Mouse (Mus musculus) neural tube, embryonic 14.5 days (tissue): ENCODE data around the gene Tgfbr3. TPM values are rescaled to one million over a fixed set of nuclear protein-coding genes. Genes with fewer than 3 reads are reported as not detected.
"Not testable (repeated sequence)": the region's sequence is repeated elsewhere in the genome, so short reads cannot be mapped to it uniquely, and the experiment has no call there.

Source experiments
- ATAC-seq: fragments of 200-750 bp; cut with Nextera tagmentation; 2 replicates; pipeline ENCODE4 v1.8.0; 2017; ENCODE audit warnings: low read depth, mild to moderate bottlenecking, moderate TSS enrichment, moderate library complexity
- H3K27ac ChIP-seq: fragments of 300-500 bp; sonication (generic); 2 replicates; pipeline ENCODE4 v1.5.1; 2014; ENCODE audit warnings: low read depth, mild to moderate bottlenecking, control low read depth, low read length, moderate library complexity, mixed read lengths
- H3K27me3 ChIP-seq: fragments of 300-500 bp; sonication (generic); 2 replicates; pipeline ENCODE4 v1.6.1; 2014; ENCODE audit warnings: low read length; ENCODE audit not compliant: control insufficient read depth, insufficient read depth
- H3K36me3 ChIP-seq: fragments of 300-500 bp; sonication (generic); 2 replicates; pipeline ENCODE4 v1.6.1; 2014; ENCODE audit warnings: low read length, mixed read lengths; ENCODE audit not compliant: control insufficient read depth, insufficient read depth
- H3K4me1 ChIP-seq: fragments of 300-500 bp; sonication (generic); 2 replicates; pipeline ENCODE4 v1.6.1; 2014; ENCODE audit warnings: low read length; ENCODE audit not compliant: control insufficient read depth, insufficient read depth
- H3K4me2 ChIP-seq: fragments of 300-500 bp; sonication (generic); 2 replicates; pipeline ENCODE4 v1.6.1; 2014; ENCODE audit warnings: mild to moderate bottlenecking, low read depth, low read length, control low read depth
- H3K4me3 ChIP-seq: fragments of 300-500 bp; sonication (generic); 2 replicates; pipeline ENCODE4 v1.5.1; 2014; ENCODE audit warnings: low read depth, low read length, control low read depth, mixed read lengths
- H3K9ac ChIP-seq: fragments of 300-500 bp; sonication (generic); replicated peaks from 2 replicates; pipeline ENCODE4 v1.6.1; 2014; ENCODE audit warnings: low read depth, mild to moderate bottlenecking, control low read depth, low read length, mixed read lengths
- H3K9me3 ChIP-seq: fragments of 300-500 bp; sonication (generic); 2 replicates; pipeline ENCODE4 v1.6.1; 2016; ENCODE audit warnings: low read length; ENCODE audit not compliant: control insufficient read depth
- WGBS: fragments of 180-500 bp; shearing (Covaris S2); extraction: QIAGEN DNeasy Blood & Tissue Kit; methylation state at CpG from one replicate; pipeline ENCODE4 v1.1.7; 2014; 5-methylcytosine and 5-hydroxymethylcytosine counted together
- polyA plus RNA-seq: library from polyadenylated mRNA; unstranded; fragments of >200 nt; fragmentation: Nextera tagmentation; extraction: Ambion mirVana; gene quantifications from 2 replicates; pipeline ENCODE4 v1.2.1, GENCODE M21; 2014

Tgfbr3 gene
- polyA plus RNA-seq, 1 experiment from 2014 or later = 2.6 TPM

DNA sequence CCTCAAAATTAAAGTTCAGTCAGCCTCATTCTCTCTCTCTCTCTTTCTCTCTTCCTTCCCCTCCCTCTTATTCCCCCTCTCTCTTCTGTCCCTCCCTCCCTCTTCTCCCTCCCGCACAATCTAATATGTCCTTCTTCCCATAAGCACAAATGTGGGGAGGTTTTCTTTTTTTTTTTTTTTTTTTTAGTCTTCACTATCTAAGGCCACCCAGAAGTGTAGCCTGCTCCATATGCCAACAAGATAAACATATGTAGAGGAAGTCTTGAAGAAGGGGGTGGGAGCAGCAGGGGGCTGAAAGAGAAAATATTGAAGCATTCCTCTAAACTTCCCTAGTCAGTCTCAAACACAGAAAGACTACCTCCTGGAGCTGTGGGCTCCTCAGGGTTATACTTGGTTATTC lies 37.0 kb downstream of the Tgfbr3 start:
- Histone ChIP-seq H3K4me3 (no peak overlapping the region), H3K9me3 (no peaks in the 10 kb centered on the region), H3K27me3 (no peaks in the 10 kb centered on the region), H3K36me3 (no peaks in the 10 kb centered on the region), H3K9ac (no peak overlapping the region), H3K4me1 (peaks cover 5% of the 10 kb centered on the region; the same call in 1 of the 2 replicates), H3K27ac (no peak overlapping the region), H3K4me2 (no peak overlapping the region)
- WGBS = 95% methylated on average over 1 of the region's 1 CpGs
- no peak for ATAC-seq

DNA sequence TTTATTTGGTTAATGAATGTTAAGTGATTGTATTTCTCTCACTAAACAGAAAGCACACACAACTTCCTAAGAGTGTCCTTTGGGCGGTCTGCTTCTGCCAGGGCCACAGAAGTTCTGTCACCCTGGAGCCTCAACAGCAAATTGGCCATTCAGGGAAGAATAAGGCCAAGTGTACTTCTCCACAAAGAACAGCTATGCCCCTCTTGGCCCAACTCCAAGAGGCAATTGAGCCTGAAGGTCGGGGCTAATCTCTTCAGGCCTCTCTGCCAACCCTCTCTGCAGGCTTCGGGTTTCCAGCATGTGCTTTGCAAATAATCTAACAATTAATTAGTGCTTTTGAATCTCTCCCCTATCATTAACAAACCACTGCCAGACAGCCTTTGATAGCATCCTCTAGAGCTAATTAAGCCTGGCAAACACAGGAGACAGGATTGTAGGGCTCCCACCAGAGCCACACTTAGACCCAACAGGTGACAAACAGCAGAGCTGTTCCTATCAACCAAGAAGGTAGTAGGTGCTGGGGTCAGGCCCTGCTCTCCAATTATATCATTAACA lies 37.6 kb downstream of the Tgfbr3 start:
- H3K27me3 ChIP-seq = no peaks in the 10 kb centered on the region
- peak; percentile 85; the same call in 1 of the 2 replicates for ATAC-seq
- no peak overlapping the region for H3K4me3 ChIP-seq
- peaks cover 5% of the 10 kb centered on the region; the same call in 1 of the 2 replicates for H3K4me1 ChIP-seq
- H3K9ac ChIP-seq = no peak overlapping the region
- no peak overlapping the region for H3K27ac ChIP-seq
- H3K4me2 ChIP-seq = no peak overlapping the region
- H3K36me3 ChIP-seq = no peaks in the 10 kb centered on the region
- no peaks in the 10 kb centered on the region for H3K9me3 ChIP-seq
- WGBS = 6% methylated on average over 3 of the region's 3 CpGs

DNA sequence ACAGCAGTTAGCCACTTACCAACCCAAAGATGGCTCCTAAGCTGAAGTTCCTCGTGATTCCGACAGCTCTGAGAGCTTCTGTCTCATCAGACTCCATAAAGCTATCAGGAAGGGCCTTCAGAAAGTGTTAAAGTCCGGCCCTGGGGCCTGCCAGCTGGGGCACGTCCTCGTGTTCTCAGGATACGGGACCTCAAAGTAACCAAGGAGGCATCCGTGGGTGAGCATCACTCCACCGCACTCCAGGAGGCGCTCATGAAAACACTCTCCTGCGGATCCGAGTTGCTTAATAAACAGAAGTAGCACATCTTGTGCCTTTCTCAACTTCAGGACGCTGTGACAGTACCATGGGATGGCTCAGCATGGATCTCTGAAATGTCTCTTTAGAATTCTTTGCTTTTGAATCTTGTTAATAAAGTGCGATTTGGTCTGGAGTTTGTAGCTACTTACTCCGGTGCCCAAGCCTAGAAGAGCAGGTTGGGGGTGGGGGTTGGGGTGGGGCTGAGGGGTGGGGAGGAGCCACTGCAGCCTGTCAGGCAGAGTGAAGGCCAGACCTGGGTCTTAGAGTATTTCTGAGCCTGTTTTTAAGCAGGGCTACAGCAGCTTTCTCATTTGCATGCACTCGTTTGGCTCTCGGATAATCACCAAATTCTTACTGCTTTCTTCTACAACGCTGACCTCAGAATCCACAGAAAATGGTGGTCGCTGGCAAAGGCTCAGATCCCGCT lies 38.7 kb downstream of the Tgfbr3 start:
- no peak overlapping the region for H3K4me3 ChIP-seq

DNA sequence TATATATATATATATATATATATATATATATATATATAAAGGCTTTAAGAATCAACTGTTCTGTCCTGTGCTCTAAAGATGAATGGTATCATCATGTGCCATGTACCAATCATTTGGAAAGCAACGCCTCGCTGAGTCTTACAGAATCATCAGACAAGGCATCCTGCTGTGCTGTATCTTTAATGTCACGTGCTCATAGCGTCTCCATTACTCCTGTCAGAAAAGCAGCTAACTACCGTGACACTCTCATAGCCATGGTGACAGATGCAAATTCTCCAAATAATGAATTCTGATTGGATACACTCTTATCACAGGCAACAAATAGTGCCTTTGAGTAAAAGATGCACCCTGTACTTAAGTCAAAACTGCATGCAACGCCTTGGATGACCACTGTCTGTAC lies 40.7 kb downstream of the Tgfbr3 start:
- H3K9ac ChIP-seq = no peak overlapping the region
- H3K4me3 ChIP-seq = no peak overlapping the region
- no peaks in the 10 kb centered on the region for H3K36me3 ChIP-seq
- no peak overlapping the region for H3K4me2 ChIP-seq
- H3K9me3 ChIP-seq = no peaks in the 10 kb centered on the region
- no peak for ATAC-seq
- peaks cover 5% of the 10 kb centered on the region; the same call in 1 of the 2 replicates for H3K4me1 ChIP-seq
- no peaks in the 10 kb centered on the region for H3K27me3 ChIP-seq
- WGBS = 64% methylated on average over 6 of the region's 6 CpGs
- H3K27ac ChIP-seq = no peak overlapping the region

More for the DNA sequence above, 38.7 kb downstream of the Tgfbr3 start:
- Histone ChIP-seq H3K9me3 (no peaks in the 10 kb centered on the region), H3K27me3 (no peaks in the 10 kb centered on the region), H3K27ac (no peak overlapping the region), H3K4me2 (no peak overlapping the region), H3K36me3 (no peaks in the 10 kb centered on the region), H3K4me1 (peaks cover 5% of the 10 kb centered on the region; the same call in 1 of the 2 replicates), H3K9ac (no peak overlapping the region)
- WGBS = 24% methylated on average over 19 of the region's 19 CpGs
- no peak for ATAC-seq

DNA sequence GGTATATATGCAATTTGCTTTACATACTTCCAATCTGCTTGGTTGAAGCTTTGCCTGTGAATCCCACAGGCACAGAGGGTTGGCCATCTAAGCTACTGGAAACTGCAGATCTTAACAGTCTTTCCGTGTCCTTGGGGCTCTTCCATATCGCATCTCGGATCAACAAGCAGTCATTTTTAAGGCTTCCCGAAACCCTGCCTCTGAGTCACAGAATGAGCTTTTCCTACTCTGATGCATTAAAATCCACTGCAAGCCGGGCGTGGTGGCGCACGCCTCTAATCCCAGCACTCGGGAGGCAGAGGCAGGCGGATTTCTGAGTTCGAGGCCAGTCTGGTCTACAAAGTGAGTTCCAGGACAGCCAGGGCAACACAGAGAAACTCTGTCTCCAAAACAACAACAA lies 41.1 kb downstream of the Tgfbr3 start:
- H3K4me3 ChIP-seq, H3K9ac ChIP-seq, ATAC-seq, H3K4me1 ChIP-seq, H3K36me3 ChIP-seq, H3K27ac ChIP-seq, H3K27me3 ChIP-seq, H3K9me3 ChIP-seq, H3K4me2 ChIP-seq: not testable (repeated sequence)
- 97% methylated on average over 11 of the region's 11 CpGs for WGBS

DNA sequence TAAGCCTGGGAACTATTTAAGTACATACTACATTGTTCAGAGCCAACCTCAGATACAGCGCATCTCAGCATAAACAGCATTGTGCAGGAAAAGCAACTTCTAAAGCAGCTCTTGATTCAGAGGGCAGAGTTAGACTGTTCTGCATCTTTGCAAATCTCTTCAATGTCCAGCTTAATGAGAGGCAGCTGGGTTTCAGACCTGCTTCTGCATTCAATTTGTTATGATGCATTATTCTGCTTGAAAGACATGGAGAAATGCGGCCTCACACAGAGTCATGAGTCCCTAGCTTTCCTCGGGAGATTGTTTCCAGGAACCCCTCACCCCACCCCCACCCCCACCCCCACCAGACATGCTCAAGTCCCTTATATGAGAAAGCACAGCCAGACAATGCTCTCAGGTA lies 41.6 kb downstream of the Tgfbr3 start:
- no peak for ATAC-seq
- Histone ChIP-seq H3K36me3 (no peaks in the 10 kb centered on the region), H3K4me3 (no peak overlapping the region), H3K27ac (no peak overlapping the region), H3K27me3 (no peaks in the 10 kb centered on the region), H3K4me1 (peaks cover 5% of the 10 kb centered on the region; the same call in 1 of the 2 replicates), H3K4me2 (no peak overlapping the region), H3K9me3 (no peaks in the 10 kb centered on the region), H3K9ac (no peak overlapping the region)
- WGBS = 71% methylated on average over 3 of the region's 3 CpGs

DNA sequence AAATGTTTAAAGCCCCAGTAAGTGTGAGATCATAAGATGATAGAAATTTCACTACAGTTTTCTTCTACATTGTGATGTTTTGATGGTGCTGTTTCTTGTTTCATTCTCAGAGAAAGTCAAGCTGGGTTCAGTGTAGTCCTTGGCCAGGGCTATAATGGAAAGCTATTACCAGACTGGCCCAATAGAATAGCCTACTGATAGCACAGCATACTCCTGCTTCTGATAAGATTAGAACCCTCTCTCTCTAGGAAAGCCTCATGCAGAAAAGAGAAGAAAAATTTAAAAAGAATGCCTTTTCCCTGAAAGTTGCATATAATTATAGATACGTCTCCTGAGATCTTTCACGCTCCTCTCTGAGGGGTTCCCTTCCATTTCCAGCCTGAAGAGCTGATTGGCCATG lies 46.0 kb downstream of the Tgfbr3 start:
- H3K27ac ChIP-seq = no peak overlapping the region
- H3K36me3 ChIP-seq = no peaks in the 10 kb centered on the region
- H3K27me3 ChIP-seq = no peaks in the 10 kb centered on the region
- no peak overlapping the region for H3K4me3 ChIP-seq
- ATAC-seq = no peak
- no peaks in the 10 kb centered on the region for H3K4me1 ChIP-seq
- 92% methylated on average over 2 of the region's 2 CpGs for WGBS
- no peak overlapping the region for H3K4me2 ChIP-seq
- no peaks in the 10 kb centered on the region for H3K9me3 ChIP-seq
- no peak overlapping the region for H3K9ac ChIP-seq

DNA sequence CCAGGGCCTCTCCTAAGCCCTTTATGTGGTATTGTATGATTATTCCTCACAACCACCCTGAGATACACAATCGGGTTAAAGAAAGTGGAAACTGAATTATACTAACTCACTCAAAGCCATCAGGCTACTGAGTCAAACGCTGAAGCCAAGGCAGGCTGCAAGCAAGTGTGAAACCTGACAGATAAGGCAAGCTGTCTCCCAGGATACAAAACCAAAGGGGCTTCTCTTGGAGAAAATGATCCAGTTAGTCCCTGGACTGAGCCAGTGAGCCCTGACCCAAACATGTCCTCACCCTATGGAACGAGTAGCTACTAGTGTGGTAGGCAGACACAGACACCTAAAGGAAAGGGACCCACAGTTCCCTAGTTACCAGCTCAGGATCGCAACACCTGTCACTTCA lies 46.4 kb downstream of the Tgfbr3 start:
- Histone ChIP-seq H3K27me3 (no peaks in the 10 kb centered on the region), H3K9ac (no peak overlapping the region), H3K4me1 (no peaks in the 10 kb centered on the region), H3K36me3 (no peaks in the 10 kb centered on the region), H3K27ac (no peak overlapping the region), H3K4me3 (no peak overlapping the region), H3K9me3 (no peaks in the 10 kb centered on the region), H3K4me2 (no peak overlapping the region)
- WGBS = 91% methylated on average over 4 of the region's 4 CpGs
- no peak for ATAC-seq

DNA sequence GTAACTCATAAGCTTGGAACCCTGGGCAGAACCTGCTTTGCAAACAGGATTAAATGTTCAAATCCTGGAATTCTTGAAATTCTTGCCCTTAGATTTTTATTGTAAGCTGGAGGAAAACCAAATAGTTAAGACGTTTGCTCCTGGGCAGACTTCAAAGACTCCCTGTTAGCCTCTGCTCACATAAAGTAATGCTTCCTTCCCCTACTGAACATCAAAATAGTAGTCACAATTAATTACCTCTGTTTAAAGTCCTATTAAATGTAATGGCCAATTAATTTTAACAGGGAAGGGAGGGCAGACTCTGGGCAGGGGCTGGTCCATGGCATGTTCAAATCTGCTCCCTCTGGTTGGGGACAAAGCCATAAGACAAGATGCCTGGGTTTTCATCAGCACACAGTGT lies 49.2 kb downstream of the Tgfbr3 start:
- H3K27ac ChIP-seq = no peak overlapping the region
- H3K36me3 ChIP-seq = no peaks in the 10 kb centered on the region
- H3K9me3 ChIP-seq = no peaks in the 10 kb centered on the region
- H3K4me2 ChIP-seq = no peak overlapping the region
- no peak for ATAC-seq
- 33% methylated on average over 1 of the region's 1 CpGs for WGBS
- H3K4me1 ChIP-seq = no peaks in the 10 kb centered on the region
- H3K9ac ChIP-seq = no peak overlapping the region
- H3K27me3 ChIP-seq = no peaks in the 10 kb centered on the region
- no peak overlapping the region for H3K4me3 ChIP-seq
